Mouse (Mus musculus) lung, adult 18-20 months (tissue): ENCODE results near the gene Dock9.

Source experiments
- DNase-seq, 2 experiments: peaks; one replicate each; pipeline ENCODE4 v3.0.0; 2022; ENCODE audit warnings: mixed read lengths in 2 of 2

Gene Dock9

DNA sequence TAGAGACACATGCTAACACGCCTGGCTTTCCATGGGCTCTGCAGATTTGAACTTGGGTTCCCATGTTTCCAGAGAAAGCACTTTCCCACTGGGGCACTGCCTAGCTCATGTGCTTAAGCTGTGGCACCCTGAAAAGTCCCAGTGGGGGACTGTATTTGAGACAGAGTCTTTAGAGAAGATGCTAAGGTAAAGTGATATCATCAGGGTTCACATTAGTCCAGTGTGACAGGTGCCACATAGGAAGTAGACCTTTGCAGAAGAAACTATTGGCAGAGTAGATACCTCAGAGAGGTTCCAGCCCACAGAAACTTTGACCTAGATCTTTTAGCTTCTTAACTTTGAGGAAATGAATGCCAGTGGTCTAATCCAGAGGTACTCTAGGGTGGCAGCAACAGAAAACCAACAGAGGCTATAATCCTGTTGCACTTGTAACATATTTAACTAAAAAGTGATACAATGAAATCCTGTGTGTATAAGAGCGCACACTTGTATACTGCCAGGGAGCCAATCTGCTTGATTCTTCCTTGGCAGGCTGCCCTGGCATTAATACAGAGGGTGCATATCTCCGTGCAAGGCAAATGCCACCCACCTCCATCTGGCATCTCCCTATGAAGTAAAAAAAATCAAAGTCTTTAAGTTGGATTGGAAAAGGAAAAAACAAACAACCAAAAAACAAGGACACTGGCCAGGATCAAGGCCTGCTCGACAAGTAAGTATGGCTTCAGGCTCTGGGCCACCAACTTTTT, 179.8 kb downstream of the Dock9 start:
- no peak for DNase-seq

DNA sequence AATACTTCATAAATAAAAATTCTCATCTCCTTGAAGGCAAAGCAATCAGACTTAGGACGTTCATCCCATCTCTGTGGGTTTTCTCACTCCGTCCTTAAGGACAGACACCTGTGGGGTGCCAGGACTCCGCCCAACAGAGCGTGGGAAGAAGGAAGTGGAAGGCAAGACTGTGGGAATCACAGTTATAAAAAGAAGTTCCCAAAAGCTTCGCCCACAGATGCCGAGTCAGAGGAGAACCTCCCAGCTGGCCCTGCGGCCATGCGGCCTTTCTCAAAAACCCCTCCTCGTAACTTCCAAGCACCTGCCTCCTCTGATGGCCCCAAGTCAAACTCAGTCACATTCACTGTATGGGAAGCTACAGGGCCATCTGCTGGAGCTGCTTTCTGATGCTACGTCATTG, 182.2 kb downstream of the Dock9 start:
- no peak for DNase-seq

DNA sequence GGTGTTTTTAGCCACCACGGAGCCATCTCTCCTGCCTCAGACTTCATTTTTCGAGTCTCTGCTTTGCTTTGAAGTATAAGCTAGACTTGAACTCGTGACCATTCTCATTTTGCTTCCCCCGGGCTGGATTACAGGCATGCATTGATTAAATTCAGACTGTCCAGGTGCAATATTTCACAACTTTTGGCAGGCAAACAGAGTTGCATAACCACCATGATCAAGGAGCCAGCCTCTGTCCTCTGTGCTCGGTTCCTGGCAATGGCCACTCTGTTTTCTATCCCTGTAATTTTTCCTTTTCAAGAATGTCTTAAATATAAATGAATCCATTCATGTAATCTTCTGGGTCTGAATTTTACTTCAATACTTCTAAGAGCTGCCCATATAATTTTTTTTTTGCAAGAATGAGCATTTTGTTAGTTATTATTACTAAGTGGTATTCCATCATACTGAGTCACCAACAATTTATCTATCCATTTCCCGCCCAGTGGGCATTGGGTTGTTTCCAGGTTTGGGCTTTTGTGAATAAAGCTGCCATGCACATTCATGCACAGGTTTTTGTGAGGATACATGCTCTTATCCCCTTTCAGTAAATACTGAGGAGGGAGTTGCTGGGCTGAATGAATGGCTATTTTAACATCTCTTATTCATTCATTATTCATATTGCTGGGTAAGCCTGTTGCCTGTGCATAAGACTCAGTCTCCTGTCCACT, 183.0 kb downstream of the Dock9 start:
- DNase-seq, result peak; percentile 75 to 81

DNA sequence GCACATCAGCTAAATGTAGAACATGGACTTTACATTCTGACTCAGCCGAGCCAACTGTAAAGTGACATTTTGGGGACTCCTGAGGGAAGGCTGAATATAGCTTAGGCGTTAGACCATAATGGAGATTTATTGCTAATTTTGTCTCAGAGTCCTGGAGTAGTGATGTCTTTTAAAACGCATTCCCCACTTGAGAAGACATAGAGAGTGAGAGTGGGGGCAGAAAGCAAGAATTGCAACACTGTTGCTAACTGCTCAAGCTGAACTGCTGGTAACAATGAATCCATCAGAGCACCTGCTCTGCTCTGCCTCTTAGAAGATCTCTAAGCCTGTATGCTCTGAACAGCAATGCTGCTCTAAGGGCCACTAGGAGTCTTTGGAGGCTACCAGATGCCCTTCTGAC, 184.1 kb downstream of the Dock9 start:
- no peak for DNase-seq

GRCm38 (mm10) chr14:121612926-121613325, 184.7 kb downstream of the Dock9 start:
- DNase-seq, result no peak

- DNase-seq, result no peak
Observed at GRCm38 (mm10) chr14:121611533-121611932, 186.1 kb downstream of the Dock9 start.

DNA sequence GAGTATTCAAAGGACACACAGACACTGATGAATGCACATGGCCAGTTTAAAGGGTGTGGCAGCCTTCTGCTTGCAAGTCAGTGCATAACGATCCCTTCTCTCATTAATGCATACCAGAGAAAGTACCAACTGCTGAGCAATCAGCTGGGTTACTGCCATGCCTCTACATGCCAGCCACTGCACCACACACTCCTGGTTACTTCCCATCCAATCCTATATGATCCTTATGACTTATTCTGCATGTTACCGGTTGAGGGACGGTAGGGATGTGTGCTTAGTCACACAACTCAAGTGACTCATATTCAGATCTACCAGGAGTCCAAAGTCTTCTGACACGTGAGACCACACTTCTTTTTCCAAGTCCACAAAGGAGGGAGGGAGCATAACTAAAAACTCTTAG, 186.5 kb downstream of the Dock9 start:
- DNase-seq, result no peak

- DNase-seq, result no peak
Observed at GRCm38 (mm10) chr14:121608522-121608921, 189.1 kb downstream of the Dock9 start.

GRCm38 (mm10) chr14:121606433-121606832, 191.2 kb downstream of the Dock9 start:
- DNase-seq, result no peak

- DNase-seq, result no peak
Observed at GRCm38 (mm10) chr14:121605260-121605659, 192.4 kb downstream of the Dock9 start.

DNA sequence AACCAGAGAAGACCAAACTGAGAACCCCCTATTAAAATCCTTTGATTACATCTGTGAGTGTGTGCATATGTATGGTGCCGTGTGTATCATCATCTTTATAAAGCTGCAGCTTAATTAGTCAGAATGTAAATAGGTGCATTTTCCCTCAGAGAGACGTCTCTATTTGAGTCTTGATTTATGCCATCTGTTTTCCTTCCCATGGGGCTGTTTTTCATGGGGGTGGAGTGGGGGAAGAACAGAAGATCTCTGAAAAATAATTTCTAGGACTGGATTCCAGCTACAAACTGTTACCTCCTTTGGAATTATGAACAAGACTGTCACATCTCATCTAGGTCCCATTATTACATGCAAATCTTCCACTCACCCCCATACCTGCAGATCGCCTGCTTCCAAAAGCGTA, 193.1 kb downstream of the Dock9 start:
- no peak for DNase-seq

DNA sequence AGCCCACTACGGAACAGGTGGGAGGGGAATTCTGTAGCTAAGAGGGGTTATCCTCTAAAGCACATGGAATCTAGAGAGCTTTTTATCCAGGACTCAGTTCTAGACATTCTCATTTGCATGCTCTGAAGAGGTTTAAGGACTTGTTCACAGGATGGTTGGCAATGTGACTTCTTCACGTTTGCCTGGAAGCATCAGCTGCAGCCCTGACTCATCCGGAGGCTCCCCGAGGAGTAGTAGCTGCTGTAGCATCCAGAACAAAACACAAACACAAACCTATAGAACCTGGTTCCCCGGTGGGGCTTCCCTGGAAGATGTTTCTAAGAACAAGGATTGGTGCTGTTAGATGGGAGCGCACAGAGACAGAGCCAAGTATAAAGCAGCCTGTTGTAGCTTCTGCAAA, 195.0 kb downstream of the Dock9 start:
- DNase-seq, result no peak

- no peak for DNase-seq
Observed at GRCm38 (mm10) chr14:121600538-121600937, 197.1 kb downstream of the Dock9 start.

GRCm38 (mm10) chr14:121597073-121597472, 200.6 kb downstream of the Dock9 start:
- DNase-seq, result no peak

DNA sequence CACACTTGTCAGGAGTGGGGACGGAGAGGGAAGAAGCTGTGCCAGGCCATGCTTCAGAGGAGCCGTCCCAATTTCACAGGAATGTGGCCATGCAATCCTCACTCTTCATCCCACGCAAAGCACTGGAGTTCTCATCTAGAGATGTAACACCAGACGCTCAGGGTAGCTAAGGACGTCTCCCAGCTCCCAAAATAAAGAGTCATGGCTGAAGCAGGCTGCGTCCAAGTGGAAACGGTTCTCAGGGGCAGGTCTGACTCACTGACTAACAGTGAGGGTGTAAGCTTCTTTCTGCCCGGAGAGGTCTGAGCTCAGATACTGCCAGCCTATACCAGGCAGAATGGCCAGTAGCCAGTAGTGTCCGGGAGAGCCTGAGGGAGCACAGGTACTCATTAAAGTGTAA, 201.0 kb downstream of the Dock9 start:
- DNase-seq, result no peak

DNA sequence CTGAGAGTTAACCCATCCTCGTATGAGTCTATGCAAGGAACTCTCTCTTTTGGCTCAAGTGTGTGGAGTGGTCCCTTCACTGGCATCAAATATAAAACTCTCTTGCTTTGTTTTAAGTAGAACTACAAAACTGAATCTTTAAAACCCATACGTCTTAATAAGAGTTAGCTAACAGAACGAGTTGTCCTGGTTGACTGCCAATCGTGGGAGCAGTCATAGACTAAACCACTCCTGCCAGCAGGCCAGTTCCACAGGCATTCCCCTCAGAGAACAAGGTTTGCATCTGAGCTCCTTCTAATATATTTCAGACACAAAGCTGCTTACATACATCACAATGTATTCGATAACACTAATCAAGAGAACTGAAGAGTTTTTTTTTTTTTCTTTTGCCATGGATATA, 203.0 kb downstream of the Dock9 start:
- no peak for DNase-seq

DNA sequence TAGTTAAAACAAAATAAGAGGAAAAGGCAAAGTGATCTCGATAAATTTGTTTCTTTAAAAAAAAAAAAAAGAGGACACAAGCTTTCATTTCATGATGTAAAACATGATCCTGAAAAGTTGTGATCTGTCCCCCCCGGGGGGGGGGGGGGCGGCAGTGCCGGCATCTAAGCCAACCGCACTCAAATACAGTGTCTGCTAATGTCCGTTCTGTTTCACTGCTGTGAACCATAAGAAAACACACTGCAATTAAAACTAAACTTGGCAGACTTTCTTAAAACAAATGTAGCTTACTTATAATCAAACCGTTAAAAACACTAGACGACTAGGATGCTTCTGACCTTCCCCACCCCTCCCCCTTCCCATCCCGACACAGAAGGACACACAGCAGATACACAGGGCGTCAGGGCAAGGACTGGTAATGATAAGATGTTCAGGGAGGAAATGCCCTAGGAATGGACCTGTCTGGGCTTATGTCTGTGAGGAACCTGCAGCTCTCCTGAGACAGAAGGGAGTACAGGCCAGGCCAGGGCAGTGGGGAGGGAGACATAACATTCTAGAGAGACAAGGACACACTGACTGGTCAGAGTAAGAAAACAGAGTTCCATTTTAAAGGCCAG, 204.2 kb downstream of the Dock9 start:
- no peak for DNase-seq

DNA sequence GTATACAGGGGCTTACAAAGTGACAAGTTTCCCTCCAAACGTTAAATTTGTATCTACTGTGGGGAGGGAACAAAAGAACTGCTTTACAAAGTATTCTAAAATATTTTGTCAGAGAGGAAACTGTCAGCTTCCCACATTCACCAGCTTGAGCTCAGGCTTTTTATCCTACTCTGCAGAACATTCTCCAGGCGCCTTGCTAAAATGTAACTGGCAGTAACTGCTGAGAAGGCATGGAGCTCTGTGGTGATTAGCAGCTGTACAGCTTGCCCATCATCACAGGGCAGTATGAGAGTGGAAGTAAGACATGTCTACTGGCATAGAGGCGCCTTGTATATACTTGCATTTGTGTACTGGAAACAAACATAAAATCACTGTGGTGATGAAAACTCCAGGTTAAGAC, 204.7 kb downstream of the Dock9 start:
- DNase-seq, result no peak

DNA sequence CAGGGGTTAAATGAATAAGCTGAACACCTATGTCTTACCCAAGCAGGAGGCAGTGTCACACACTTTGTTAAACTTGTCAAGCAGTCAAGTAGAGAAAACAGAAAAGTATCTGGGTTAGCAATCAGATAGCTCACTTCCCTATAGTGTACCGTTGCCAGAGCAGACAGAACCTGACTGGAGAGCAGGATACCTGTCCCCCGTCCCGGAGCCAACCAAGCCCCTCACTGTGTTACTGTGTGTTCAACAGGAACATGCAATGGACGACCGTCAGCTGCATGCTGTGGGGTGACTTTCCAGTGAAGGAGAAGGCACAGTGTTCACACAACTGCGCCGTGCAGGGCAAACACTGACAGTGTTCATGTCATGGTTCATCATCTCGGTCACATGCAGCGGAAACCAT, 205.3 kb downstream of the Dock9 start:
- no peak for DNase-seq

- DNase-seq, result peak; percentile 53 to 54
Observed at GRCm38 (mm10) chr14:121589097-121589725, 208.4 kb downstream of the Dock9 start.

DNA sequence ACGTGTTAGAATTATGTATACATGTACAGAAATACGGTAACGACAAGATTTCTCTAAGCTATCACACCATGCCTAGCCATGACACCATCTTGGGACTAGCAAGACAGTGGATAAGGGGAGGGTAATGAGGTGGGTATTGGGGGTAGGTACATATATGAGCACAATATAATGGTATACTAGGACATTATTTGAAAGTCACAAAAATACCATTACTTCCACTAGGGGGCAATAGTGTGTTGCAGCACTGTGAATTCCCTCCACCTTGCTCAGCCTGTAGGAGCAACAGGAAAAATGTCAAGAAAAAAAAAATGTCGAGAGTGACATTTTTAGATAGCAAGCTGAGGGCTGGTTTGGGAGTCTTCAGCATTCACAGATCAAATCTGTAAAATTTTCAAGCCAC, 209.2 kb downstream of the Dock9 start:
- no peak for DNase-seq

GRCm38 (mm10) chr14:121585906-121586765, 211.5 kb downstream of the Dock9 start:
- DNase-seq, result no peak

DNA sequence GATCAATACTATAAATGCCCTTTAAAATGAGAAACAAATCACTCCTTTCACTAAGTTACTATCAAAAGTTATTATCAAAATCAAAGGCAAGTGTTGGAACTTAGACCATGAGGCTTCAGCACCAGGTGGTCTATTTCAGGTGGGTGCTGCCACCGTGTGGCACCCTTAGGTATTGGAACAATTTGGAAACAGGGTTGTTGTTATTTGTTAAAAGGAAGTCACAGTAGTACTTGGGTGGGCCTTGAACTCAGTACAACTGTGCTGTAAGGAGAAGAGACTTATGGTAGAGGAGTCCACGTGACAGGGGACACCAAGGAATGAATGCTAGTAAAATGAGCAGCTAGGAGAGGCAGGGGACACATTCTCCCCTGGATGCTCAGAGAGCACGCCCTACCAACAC, 218.6 kb downstream of the Dock9 start:
- DNase-seq, result peak; percentile 35 to 45
